Mouse (Mus musculus): ENCODE data around the gene Utrn.

DNA sequence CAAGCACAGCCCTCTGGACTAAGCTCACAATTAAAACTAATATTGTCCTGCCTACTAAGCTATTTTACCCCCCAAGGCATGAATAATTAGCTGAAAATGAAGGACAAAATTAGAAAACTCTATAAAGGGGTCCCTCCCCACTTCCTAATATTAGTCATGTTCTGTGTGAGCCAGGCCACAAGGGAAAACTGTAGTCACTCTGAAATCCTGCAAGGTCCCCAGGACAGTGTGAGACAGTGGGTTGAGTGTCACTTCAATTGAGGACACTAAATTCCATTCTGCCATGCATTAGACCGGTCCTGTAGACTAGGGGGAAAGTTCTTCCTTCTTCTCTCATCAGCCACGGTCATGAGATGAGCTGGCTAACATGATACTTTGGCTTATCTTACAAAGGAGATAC is 69.7 kb downstream of the Utrn start:
- TF ChIP-seq CTCF (IDR thresholded peaks at IDR 0.05; ENCODE audit: low read depth) (no peak), EP300 (IDR thresholded peaks at IDR 0.05; ENCODE audit: low read depth) (no peak)
